Mouse (Mus musculus): ENCODE data around the gene Ptk7.

Ptk7 gene

DNA sequence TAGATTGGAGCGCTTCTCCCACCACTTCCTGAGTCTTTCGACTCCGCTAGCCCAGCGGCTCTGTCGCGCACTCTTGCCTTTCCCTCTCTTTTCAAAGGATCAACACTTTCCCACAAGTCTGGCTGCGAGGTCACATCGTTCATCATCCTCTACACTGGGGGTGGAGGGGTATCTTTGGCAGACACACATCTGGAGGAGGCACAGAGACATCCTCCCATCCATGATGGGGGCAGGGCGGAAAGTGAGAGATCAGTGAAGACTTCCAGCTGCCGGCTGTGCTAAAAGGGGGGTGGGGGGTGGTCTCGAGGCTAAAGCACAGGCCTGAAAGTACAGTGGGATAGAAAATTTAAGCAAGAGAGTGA is 72.7 kb downstream of the Ptk7 start:
- in situ Hi-C loops (cut with MseI, MboI), result no loop called here

- in situ Hi-C loops (cut with MseI, MboI), result no loop called here
These were observed 73.4 kb downstream of the Ptk7 start, which contains the start of gene Srf for GRCm38 (mm10) chr17:46555673-46556583. TSS of gene Srf (minus strand) at chr17:46556175.

DNA sequence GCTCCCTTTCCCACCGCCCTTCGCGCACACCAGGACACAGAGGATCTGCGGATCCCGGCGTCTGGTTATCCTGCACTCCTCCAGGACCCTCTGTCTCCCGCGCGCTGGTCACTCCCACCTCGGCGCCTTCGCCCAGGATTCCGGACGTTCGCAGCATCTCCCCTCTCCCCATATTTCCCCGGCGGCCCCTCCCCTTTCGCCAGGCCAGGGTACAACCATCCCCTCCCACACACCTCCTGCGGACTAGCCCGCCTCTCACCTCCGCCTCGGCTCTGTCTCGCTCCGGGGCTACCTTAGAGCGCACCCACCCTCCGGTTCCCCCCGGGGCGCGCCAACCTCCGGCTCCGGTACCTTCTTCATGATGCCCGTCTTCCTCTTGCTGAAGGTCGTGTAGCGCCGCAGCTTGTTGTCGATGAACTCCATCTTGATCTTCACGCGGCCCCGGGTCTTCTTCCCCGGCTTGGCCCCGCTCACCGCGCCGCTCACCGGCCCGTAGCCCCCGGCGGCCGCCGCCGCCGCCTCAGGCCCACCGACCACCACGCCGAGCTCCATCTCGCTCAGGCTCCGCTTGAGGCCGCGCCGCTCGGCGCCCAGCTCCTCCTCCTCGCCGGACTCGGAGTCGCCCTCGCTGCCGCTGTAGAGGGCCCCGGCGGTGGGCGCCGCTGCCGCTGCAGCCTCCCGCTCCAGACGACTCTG is 74.2 kb downstream of the Ptk7 start:
- in situ Hi-C loops (cut with MseI, MboI), result no loop called here

DNA sequence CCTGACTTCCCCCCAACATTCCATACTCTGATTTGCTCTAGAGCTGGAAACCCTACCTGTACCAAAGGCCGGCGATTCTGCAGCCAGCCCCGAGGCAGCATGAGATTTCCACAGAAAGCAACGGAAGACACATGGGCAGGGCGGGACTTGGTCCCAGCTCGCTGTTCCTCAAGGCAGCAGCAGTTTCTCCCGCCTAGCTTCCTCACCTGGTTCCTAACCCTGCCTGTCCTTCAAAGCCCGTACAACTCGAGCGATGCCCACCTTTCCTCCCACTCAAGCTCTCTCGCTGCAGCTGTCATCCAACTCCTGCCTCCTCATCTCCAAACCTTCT is 74.7 kb downstream of the Ptk7 start:
- in situ Hi-C loops (cut with MseI, MboI), result no loop called here

- in situ Hi-C loops (cut with MseI, MboI), result no loop called here
These were observed 75.4 kb downstream of the Ptk7 start for GRCm38 (mm10) chr17:46553926-46554325.

DNA sequence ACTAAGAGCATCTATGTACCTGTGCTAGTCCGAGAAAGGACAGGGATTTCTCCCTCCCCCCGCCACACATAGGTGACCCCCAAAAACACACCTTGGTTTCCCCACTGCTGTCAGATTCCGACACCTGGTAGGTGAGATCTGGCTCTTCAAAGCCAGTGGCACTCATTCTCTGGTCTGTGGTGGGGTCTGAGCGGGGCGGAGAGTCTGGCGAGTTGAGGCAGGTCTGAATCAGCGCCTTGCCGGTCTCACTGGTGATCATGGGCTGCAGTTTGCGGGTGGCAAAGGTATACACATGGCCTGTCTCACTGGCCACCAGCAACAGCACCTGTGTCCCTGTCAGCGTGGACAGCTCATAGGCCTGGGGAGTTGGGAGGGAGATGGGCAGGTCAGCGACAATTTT is 75.8 kb downstream of the Ptk7 start:
- in situ Hi-C loops (cut with MseI, MboI), result no loop called here

- in situ Hi-C loops (cut with MseI, MboI), result no loop called here
These were observed 76.4 kb downstream of the Ptk7 start for GRCm38 (mm10) chr17:46552841-46553423.

GRCm38 (mm10) chr17:46552151-46552550 is 77.2 kb downstream of the Ptk7 start:
- in situ Hi-C loops (cut with MseI, MboI), result no loop called here

- in situ Hi-C loops (cut with MseI, MboI), result no loop called here
These were observed 77.9 kb downstream of the Ptk7 start for GRCm38 (mm10) chr17:46551369-46551768.

DNA sequence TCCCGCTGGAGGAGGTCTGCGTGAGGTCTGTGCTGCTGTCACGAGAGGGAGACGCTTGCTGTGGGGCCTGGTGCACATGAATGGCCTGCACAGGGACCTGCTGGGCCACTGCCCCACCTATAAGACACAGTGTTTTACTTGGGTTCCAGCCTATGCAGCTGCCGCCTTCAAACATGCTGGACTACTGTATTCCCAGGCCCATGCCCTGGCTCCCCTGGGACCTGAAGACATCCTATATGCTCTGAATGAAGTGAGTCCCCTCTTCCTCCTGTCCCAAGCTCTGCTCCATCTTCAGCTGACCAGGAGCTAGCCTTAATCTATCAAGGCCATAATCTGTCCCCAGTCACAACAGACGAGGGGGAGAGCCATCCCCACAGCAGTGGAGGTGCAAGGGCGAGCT is 78.4 kb downstream of the Ptk7 start:
- in situ Hi-C loops (cut with MseI, MboI), result no loop called here

DNA sequence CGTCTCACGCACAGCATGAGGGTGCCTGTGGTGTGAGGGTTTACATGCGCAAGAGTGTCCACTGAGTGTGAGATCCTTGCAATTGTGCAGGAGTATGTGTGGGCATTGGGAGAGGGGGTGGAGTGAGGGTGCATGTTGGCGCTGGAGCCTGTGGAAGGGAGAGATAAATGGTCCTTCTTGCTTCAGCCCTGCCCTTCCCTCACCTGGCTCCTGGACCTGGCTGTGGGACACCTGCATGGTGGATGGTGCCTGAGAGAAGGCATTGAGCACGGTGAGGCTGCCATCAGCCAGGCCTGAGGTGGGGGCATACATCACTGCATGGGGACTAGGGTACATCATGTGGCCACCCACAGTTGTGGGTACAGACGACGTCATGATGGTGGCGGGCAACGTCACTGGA is 79.7 kb downstream of the Ptk7 start:
- in situ Hi-C loops (cut with MseI, MboI), result no loop called here

DNA sequence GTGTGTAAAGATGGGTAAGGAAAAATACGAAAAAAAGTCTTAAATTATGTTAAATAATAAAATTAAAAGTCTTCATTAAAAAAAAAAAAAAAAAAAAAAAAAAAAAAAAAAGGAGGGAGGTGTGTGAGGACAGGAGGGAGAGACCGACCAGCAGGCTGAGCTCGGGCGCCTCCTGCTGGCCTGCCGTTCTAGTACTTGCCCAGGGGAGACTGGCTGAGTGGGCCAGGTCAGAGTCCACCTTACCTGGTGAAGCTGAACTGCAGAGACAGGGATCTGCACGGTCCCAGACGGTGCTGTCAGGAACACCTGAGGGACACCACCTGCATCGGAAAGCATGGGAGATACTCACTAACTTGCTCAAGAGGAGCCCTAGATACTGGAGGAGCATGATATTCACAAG is 80.1 kb downstream of the Ptk7 start:
- in situ Hi-C loops (cut with MseI, MboI), result no loop called here

GRCm38 (mm10) chr17:46548741-46549140 is 80.6 kb downstream of the Ptk7 start:
- in situ Hi-C loops (cut with MseI, MboI), result no loop called here

GRCm38 (mm10) chr17:46547923-46548322 is 81.4 kb downstream of the Ptk7 start:
- in situ Hi-C loops (cut with MseI, MboI), result no loop called here

GRCm38 (mm10) chr17:46546995-46547394 is 82.3 kb downstream of the Ptk7 start:
- in situ Hi-C loops (cut with MseI, MboI), result no loop called here

GRCm38 (mm10) chr17:46546591-46546990 is 82.7 kb downstream of the Ptk7 start:
- in situ Hi-C loops (cut with MseI, MboI), result no loop called here

GRCm38 (mm10) chr17:46545813-46546564 is 83.3 kb downstream of the Ptk7 start, which contains the start of gene Cul9:
TSS of gene Cul9 (minus strand) at chr17:46546388.
- in situ Hi-C loops (cut with MseI, MboI), result no loop called here

GRCm38 (mm10) chr17:46543661-46544060 is 85.6 kb downstream of the Ptk7 start:
- in situ Hi-C loops (cut with MseI, MboI), result no loop called here

GRCm38 (mm10) chr17:46525579-46526307 is 103.6 kb downstream of the Ptk7 start:
- in situ Hi-C loops (cut with MseI, MboI), result no loop called here

GRCm38 (mm10) chr17:46525065-46525464 is 104.2 kb downstream of the Ptk7 start:
- in situ Hi-C loops (cut with MseI, MboI), result no loop called here

- in situ Hi-C loops (cut with MseI, MboI), result no loop called here
These were observed 107.2 kb downstream of the Ptk7 start for GRCm38 (mm10) chr17:46521963-46522668.

Data from mouse trophoblast stem cell (cell line).